Mouse (Mus musculus) small intestine, adult 2 months (tissue): Measurements from ENCODE around the gene Slc1a2.

Source experiments
- CTCF ChIP-seq: fragments of 200-500 bp; IDR thresholded peaks from 2 replicates; pipeline ENCODE4 v1.5.1; 2012; ENCODE audit warnings: low read depth, mild to moderate bottlenecking, control low read depth, inconsistent platforms, low read length, moderate library complexity, mixed read lengths; ENCODE audit not compliant: insufficient replicate concordance, insufficient read length; ENCODE audit errors: extremely low read depth
- POLR2A ChIP-seq: fragments of 200-500 bp; IDR thresholded peaks from 2 replicates; pipeline ENCODE4 v1.6.1; 2012; ENCODE audit warnings: low read depth, mild to moderate bottlenecking, control low read depth, inconsistent platforms, low read length, moderate library complexity

- TF ChIP-seq POLR2A (no peak), CTCF (no peak)
Measured at GRCm38 (mm10) chr2:102760284-102761072, 102.0 kb downstream of the Slc1a2 start.
